Mouse (Mus musculus) liver, embryonic 14.5 days (tissue): ENCODE data around the gene Cgas.

Experiments
- CTCF ChIP-seq: IDR thresholded peaks from 2 replicates; pipeline ENCODE4 v1.5.1; 2016; ENCODE audit warnings: antibody characterized with exemption, low read depth, control low read depth
- EP300 ChIP-seq: IDR thresholded peaks from 2 replicates; pipeline ENCODE4 v1.6.1; 2016; ENCODE audit warnings: antibody characterized with exemption, low read depth

GRCm38 (mm10) chr9:78465725-78466124 is 22.7 kb upstream of the Cgas start:
- no peak for TF ChIP-seq CTCF
- no peak for TF ChIP-seq EP300
